Mouse (Mus musculus) heart, postnatal 10 days (tissue): Measurements from ENCODE around the gene Prss50. TPM values are rescaled to one million over a fixed set of nuclear protein-coding genes. Genes with fewer than 3 reads are reported as not detected.

Source experiments
- DNase-seq, 2 experiments: peaks; one replicate each; pipeline ENCODE4 v3.0.0; 2021
- intact Hi-C: fragments of 180-260 bp; cut with DNase I; formaldehyde crosslinking; loops from one replicate; pipeline ENCODE4 v1.15.1; 2025
- total RNA-seq, 2 experiments: library from RNA; stranded (reverse); gene quantifications; 2 replicates each; pipeline ENCODE4 v1.2.3; 2021

The Prss50 gene
- total RNA-seq, 2 experiments from 2014 or later: not detected

DNA sequence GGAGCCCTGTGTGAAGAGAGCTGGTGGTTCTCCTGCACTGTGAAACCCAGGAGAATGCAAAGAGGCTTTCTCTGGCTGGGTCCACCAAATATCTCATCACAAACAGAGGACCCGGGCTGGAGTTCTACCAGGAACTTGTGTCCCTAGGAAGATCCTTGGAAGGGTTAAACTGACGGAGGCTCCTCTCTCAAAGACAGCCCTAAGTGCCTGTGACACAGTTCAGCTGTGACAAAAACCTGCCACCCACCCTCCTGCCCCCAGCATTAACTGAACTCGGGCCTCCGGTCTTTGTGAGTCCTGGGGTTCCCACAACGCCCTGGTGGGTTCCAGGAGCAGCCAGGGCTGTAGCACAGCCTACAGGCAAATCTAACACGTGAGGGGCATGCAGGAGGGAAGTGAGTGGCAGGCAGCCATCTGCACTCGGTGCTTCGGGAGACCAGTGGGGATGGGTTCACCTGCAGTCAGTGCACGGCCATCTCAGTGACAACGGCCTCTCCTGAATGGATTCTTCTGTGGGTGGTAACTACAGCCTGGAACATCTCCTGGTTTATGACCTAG, 41.8 kb downstream of the Prss50 start:
- intact Hi-C loops: no loop called here

DNA sequence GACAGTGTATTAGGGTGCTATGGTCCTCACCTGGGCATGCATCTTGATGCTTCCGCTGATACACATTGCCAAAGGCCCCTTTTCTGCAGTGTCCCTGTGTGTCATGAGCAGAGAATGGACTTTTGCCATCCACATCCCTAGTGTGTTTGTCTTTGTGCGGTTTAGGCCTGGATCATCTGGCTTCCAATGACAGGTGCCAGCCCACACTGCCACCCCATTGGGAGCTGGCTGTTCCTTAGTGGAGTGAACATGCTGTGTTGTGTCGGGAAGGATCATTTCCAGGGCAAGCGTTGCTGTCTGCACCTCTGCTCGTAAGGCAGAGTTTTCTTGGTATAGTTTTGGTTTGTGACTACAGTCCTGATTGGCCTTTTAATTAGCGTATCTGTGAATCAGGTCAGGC, 43.4 kb downstream of the Prss50 start:
- intact Hi-C loops: no loop called here
- no peak for DNase-seq

More for the DNA sequence above, 41.8 kb downstream of the Prss50 start:
- no peak for DNase-seq

DNA sequence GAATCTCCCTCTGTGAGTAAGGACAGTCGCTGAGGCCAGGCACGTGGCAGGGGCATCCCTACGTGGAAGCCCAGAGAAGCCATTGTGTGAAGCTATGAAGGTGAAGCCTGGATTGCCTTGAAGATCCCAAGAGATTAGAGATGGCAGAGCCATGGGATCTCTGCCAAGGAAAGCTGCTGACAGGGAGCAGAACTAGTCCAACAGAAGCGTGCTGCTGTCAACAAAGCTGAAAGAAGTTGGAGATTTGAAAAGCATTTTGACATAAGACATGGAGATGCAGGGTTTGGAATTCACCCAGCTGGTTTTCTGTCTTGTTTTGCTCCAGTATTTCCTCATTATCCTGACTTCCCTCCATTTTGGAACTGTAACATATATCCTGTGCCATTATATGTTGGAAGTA, 44.5 kb downstream of the Prss50 start:
- intact Hi-C loops: no loop called here
- no peak for DNase-seq

DNA sequence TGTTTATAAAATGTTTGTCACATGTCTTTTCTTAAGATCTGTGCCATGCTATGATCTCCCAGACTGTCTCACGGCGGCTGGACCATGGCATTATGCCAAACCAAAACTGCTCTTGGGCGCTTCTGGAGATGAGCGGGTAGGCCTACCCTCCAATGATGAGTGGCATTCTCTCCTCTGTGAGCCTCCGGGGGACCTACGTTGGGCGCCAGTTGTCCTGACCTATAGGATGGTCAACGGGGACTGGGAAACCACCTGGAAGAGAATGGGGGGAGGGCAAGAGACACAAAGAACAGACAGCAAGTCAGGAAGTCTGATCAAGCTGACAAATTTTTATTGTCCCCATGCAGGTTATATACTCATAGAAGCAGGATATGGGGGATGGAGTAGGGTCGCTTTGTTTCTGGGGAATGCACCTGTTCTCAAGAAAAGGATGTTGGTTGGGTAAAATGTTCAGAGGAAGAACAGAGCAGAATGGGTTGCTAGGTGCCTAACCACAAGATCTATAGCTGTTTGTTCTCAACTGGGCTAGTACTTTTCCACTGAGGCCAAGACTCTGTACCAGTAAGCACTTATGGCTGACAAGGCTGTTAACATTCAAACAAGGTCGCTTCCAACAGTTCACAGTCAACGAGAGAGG, 49.6 kb downstream of the Prss50 start:
- intact Hi-C loops: no loop called here

DNA sequence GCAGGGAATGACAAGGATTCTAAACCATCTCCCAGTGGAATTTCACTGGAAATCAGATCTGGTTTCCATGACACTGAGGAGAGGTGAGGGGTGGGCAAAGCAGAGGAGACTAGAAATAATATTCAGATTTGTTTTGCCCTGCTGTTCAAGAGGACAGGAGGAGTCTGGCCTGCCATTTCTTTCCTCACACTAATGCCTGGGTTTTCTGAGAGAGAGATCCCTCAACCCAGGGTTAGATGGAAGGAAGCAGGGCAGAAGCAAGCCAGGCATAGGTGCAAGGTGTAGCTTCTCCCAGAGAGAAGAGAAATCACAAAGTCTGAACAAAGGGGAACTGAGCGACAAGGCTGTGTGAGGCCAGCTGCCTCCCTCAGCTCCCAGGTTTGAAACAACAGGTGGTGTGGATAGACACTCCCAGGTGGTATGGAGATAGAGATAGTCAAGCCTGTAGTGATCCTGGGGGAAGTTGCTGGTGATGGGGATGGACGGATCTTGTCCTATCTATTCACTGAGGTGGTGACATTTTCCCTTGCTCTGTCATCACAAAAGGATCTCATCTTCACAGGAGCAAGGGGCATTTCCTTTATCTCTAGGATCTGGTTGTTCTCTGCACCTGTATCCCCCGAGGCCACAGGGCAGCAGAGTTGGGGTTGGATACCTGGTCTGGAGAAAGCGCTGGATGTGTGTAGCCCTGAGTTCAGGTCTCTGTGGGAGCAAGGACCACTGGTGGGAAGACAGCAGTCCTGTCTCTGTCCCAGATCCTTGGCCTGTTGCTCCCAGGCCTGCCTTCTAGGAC, 50.3 kb downstream of the Prss50 start:
- no peak for DNase-seq

More for the DNA sequence above, 49.6 kb downstream of the Prss50 start:
- no peak for DNase-seq

DNA sequence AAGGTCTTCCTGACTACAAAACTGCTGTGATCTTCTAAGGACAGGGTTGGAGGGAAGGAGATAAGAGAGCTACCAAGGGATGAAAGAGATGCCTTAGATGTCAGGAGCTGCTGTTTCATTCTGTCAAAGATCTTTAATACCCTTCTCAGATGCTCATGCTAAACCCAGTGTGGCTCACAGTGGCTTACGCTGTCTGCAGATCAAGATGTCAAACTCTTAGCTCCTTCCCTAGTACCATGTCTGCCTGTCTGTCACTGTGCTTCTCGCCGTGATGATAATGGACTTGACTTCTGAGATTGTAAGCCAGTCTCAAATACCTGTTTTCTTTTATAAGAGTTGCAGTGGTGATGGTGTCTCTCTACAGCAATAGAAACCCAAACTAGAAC, 50.9 kb downstream of the Prss50 start:
- DNase-seq: no peak
- intact Hi-C loops: no loop called here

More for the DNA sequence above, 50.3 kb downstream of the Prss50 start:
- intact Hi-C loops: no loop called here

DNA sequence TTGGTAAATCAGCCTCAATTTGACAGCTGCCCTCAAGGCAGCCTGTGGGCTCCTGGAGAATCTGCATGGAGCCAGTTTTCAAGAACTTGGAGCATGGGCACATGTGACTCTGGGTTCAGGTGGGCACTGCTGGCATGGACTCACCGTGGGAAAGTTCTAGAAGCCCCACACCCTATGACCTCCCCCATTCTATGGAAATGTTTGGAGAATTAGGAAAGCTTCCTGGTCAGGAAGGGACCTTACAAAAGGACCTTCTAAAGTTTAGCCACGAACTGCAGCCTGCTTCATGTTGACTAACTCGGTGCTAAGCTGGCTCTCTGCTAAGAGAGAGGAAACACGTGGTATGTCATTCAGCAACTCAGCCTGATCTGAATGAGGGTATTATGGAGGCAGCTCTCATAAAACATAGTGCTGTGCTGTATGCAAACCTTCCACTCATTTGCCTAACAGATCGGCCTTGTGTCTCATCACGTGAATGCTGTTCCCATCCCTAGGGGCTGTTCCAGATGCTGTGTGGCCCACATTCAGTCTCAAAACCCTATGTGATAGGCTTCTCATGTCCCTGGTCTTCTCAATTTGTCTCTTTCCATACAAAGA, 51.7 kb downstream of the Prss50 start:
- no peak for DNase-seq
- intact Hi-C loops: no loop called here

Other genes with a start within 250 kb of the Prss50 start
- gene Nradd, start 233.5 kb upstream of the Prss50 start, total RNA-seq: 1 to 10 TPM; 2.2 to 2.3 TPM
- gene Nbeal2, start 203.8 kb upstream of the Prss50 start, total RNA-seq: 1 to 10 TPM; 8.3 to 8.7 TPM
- 10 to 100 TPM; 69.6 to 78.9 TPM for gene Ccdc12, start 201.5 kb upstream of the Prss50 start, total RNA-seq
- over 10,000 TPM; 11,120 to 11,825 TPM for gene Myl3, start 116.1 kb upstream of the Prss50 start, total RNA-seq
- gene Pth1r, start 110.8 kb upstream of the Prss50 start, total RNA-seq: 10 to 100 TPM; 11.5 to 13.4 TPM
- not detected for gene Prss42, start 59.8 kb upstream of the Prss50 start, total RNA-seq
- not detected for gene Prss44, start 44.0 kb upstream of the Prss50 start, total RNA-seq
- gene Prss43, start 31.3 kb upstream of the Prss50 start, total RNA-seq: not detected
- gene Prss45, start 23.4 kb upstream of the Prss50 start, total RNA-seq: not detected
- not detected for gene Prss46, start 13.5 kb upstream of the Prss50 start, total RNA-seq
- 10 to 100 TPM; 19.6 to 20.4 TPM for gene Als2cl, start 21.9 kb downstream of the Prss50 start, total RNA-seq
- gene Tmie, start 22.1 kb downstream of the Prss50 start, total RNA-seq: under 1 TPM; 0.69 to 0.74 TPM
- gene Fam240a, start 58.9 kb downstream of the Prss50 start, total RNA-seq: not detected
- gene Tdgf1, start 88.2 kb downstream of the Prss50 start, total RNA-seq: not detected
- 10 to 100 TPM; 39.8 to 49.0 TPM for gene Lrrc2, start 93.6 kb downstream of the Prss50 start, total RNA-seq
- 1 to 10 TPM; 2.4 to 2.8 TPM for gene Rtp3, start 132.6 kb downstream of the Prss50 start, total RNA-seq
- 1 to 10 TPM in 1 of 2 experiments, under 1 TPM in 1; 0.72 to 2.3 TPM for gene Ltf, start 161.3 kb downstream of the Prss50 start, total RNA-seq
- 1 to 10 TPM; 6.4 to 7.4 TPM for gene Ccrl2, start 199.6 kb downstream of the Prss50 start, total RNA-seq